Mouse (Mus musculus) brown adipose tissue, adult 24 weeks (tissue): ENCODE measurements around the gene Prpf4. TPM values are rescaled to one million over a fixed set of nuclear protein-coding genes. Genes with fewer than 3 reads are reported as not detected.

Source experiments
- H3K27ac ChIP-seq: fragments of 200-500 bp; replicated peaks from 2 replicates; pipeline ENCODE4 v1.5.1; 2012; ENCODE audit warnings: low read depth, mild to moderate bottlenecking, low read length
- H3K4me1 ChIP-seq: fragments of 200-500 bp; 2 replicates; pipeline ENCODE4 v1.6.1; 2012; ENCODE audit warnings: low read length, mixed read lengths; ENCODE audit not compliant: control insufficient read depth, insufficient read depth, insufficient read length
- H3K4me3 ChIP-seq: fragments of 200-500 bp; 2 replicates; pipeline ENCODE4 v1.5.1; 2012; ENCODE audit warnings: low read depth, mild to moderate bottlenecking, low read length, moderate library complexity; ENCODE audit not compliant: insufficient read depth
- polyA plus RNA-seq: library from polyadenylated mRNA; stranded (reverse); fragments of >200 nt; gene quantifications from 2 replicates; pipeline ENCODE4 v1.2.4, GENCODE M21; 2012; ENCODE audit not compliant: missing spikeins, insufficient read depth, insufficient read length

Gene Prpf4
- polyA plus RNA-seq, result 5.1 and 5.4 TPM in 2 replicates

GRCm38 (mm10) chr4:62408601-62409282, at the start of gene Prpf4, which contains the start of gene Cdc26:
Gene Prpf4, plus strand, starts transcription at chr4:62408797.
Gene Cdc26, minus strand, starts transcription at chr4:62408642.
- H3K27ac ChIP-seq, result peak within 1 kb of the TSS; percentile 89
- H3K4me1 ChIP-seq, result peaks cover 13% of the 10 kb centered on the region
- peak within 1 kb of the TSS; percentile 93 for H3K4me3 ChIP-seq

- Histone ChIP-seq H3K4me1 (0 out of 2 replicates have a peak, but pooled peaks cover 3% of the 10 kb centered on the region), H3K27ac (no peak overlapping the region)
Observed at GRCm38 (mm10) chr4:62359256-62359775, 49.3 kb upstream of the Prpf4 start.

GRCm38 (mm10) chr4:62360088-62360804, 48.4 kb upstream of the Prpf4 start, which contains the start of the genes Fkbp15 and Slc31a1:
Gene Fkbp15, minus strand, starts transcription at chr4:62360548.
Gene Slc31a1, plus strand, starts transcription at chr4:62360727.
- Histone ChIP-seq H3K27ac (peak within 1 kb of the TSS; percentile 75), H3K4me3 (peak within 1 kb of the TSS; percentile 83), H3K4me1 (0 out of 2 replicates have a peak, but pooled peaks cover 3% of the 10 kb centered on the region)

More at GRCm38 (mm10) chr4:62359256-62359775, 49.3 kb upstream of the Prpf4 start:
- peak overlapping the region; percentile 83 for H3K4me3 ChIP-seq

DNA sequence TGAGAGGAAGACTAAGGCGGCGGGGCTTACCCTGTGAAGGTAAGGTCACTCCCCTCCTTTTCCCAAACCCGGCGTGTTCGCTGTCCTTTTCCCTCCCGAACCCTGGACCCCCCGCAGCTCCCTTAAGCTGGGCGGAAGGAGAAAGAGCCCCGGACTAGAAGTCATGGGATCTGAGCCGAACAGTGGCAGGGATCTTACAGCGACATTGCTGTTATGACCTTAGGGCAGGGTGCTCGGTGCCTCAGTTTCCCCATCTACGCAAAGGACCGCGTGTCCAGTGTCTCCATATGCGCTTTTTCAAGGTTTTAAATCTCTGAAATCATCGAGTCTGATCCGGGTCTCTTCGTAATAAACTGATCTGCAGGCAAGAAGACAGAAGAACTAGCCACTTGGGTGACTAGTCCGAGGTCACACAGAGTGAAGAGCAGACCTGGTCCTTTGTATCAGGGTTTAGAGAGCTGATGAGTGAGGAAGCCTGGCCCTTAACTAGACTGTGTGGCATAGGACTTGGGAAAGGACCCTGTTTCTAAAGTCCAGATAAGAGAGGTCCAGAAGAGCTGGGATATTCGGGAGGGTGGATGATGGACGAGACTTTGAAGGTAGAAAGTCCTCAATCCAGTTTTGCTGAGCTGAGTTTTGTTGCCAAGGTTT, 47.7 kb upstream of the Prpf4 start:
- Histone ChIP-seq H3K27ac (peak overlapping the region; percentile 28), H3K4me3 (peak overlapping the region; percentile 72), H3K4me1 (0 out of 2 replicates have a peak, but pooled peaks cover 3% of the 10 kb centered on the region)

GRCm38 (mm10) chr4:62361571-62361970, 47.0 kb upstream of the Prpf4 start:
- no peak overlapping the region for H3K27ac ChIP-seq
- H3K4me1 ChIP-seq, result 0 out of 2 replicates have a peak, but pooled peaks cover 3% of the 10 kb centered on the region
- peak overlapping the region; percentile 72 for H3K4me3 ChIP-seq

- H3K27ac ChIP-seq, result no peak overlapping the region
- no peak overlapping the region for H3K4me3 ChIP-seq
- H3K4me1 ChIP-seq, result 0 out of 2 replicates have a peak, but pooled peaks cover 3% of the 10 kb centered on the region
Observed at GRCm38 (mm10) chr4:62361997-62362396, 46.6 kb upstream of the Prpf4 start.

GRCm38 (mm10) chr4:62362437-62362836, 46.2 kb upstream of the Prpf4 start:
- Histone ChIP-seq H3K27ac (no peak overlapping the region), H3K4me3 (no peak overlapping the region)

DNA sequence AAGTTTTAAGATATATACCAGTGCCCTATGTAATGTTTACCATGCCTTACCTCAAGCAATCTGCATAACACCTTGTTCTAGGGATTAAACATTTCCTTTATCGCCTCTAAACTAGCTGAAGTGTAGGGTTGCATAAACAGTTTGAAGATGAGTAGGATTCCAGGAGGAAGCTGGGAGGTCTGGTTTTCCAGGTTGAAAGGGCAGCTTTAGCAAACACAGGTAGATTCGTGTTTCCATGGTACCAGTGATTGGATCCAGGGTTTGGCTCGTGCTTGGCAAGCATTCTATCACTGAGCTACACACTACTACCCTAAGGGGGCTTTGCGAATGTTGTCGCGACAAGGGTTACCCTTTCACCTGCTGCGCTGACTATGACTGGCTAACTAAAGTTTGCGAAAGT, 44.3 kb upstream of the Prpf4 start:
- no peak overlapping the region for H3K27ac ChIP-seq
- H3K4me3 ChIP-seq, result no peak overlapping the region
- H3K4me1 ChIP-seq, result 0 out of 2 replicates have a peak, but pooled peaks cover 2% of the 10 kb centered on the region

More at GRCm38 (mm10) chr4:62362437-62362836, 46.2 kb upstream of the Prpf4 start:
- H3K4me1 ChIP-seq, result 0 out of 2 replicates have a peak, but pooled peaks cover 3% of the 10 kb centered on the region

DNA sequence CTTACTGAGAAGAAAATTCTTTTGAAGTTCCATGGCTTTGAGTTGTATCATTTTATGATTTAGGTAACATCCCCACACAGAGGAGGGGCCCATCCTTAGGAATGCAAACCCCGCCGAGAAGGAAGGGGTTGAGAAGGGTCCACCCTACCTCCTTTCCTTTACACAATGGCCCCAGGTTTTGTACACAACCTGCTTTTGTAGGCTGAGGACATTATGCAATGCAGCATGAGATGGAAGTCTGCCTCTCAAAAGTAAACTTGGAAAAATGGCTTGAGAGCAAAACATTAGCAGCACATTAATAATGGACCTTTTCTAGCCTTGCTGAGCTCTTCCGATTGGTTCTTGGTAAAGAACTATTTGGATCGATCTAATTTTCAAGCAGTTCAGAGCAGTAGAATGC, 42.3 kb upstream of the Prpf4 start:
- H3K27ac ChIP-seq, result no peak overlapping the region
- no peak overlapping the region for H3K4me3 ChIP-seq
- H3K4me1 ChIP-seq, result no peaks in the 10 kb centered on the region

- Histone ChIP-seq H3K4me3 (no peak overlapping the region), H3K27ac (no peak overlapping the region), H3K4me1 (no peaks in the 10 kb centered on the region)
Observed at GRCm38 (mm10) chr4:62367586-62367985, 41.0 kb upstream of the Prpf4 start.

DNA sequence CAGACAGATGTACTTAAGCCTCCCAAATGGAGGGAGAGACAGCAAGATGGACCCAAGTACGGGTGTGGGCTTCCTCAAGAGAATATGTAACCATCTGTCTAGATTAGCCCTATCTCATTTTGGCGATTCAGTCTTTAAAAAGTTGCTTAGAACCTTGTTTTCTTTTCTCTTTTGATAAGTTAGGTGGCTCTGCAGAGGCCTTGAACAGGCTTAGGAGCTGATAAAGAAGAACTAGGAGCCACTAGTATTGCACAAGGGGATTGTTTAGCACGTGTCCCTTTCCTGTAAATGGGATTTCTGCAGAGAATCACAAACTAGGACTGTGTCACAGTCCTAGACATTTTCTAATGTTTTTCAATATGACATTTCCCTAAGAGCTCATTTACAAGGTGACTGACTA, 39.5 kb upstream of the Prpf4 start:
- no peaks in the 10 kb centered on the region for H3K4me1 ChIP-seq
- H3K27ac ChIP-seq, result no peak overlapping the region
- H3K4me3 ChIP-seq, result no peak overlapping the region

GRCm38 (mm10) chr4:62372410-62372809, 36.2 kb upstream of the Prpf4 start:
- no peak overlapping the region for H3K4me3 ChIP-seq
- H3K4me1 ChIP-seq, result no peaks in the 10 kb centered on the region
- no peak overlapping the region for H3K27ac ChIP-seq

DNA sequence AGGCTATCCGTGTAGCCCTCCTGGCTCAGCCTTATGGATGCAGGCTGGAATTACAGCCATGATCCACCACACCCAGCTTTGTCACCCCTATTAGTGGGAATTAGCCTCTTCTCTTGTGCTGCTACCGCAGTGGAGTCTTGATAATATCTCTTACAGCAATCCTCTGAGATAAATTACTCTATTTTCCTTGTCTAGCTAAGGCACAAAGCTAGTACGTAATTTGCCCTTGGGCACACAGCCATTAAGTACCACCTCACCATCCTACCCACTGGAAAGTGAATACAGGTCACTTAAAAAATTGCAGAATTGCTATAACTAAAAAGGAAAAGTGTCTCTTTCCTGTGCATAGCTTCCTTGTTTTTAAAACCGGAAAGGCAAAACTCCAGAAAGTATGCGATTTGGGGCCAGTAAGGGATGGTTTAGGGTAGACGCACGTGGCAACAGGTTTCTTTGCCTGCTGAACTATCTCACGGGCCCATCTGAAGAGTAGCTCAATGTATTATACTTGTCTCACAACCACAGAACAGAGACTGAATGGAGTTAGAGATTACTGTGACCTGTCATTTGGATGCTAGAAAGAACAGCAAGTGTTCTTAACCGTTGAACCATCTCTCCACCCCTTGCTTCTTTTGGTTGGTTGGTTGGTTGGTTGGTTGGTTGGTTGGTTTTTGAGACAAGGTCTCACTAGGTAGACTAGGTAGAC, 35.6 kb upstream of the Prpf4 start:
- H3K4me1 ChIP-seq, result no peaks in the 10 kb centered on the region
- H3K27ac ChIP-seq, result no peak overlapping the region
- no peak overlapping the region for H3K4me3 ChIP-seq

DNA sequence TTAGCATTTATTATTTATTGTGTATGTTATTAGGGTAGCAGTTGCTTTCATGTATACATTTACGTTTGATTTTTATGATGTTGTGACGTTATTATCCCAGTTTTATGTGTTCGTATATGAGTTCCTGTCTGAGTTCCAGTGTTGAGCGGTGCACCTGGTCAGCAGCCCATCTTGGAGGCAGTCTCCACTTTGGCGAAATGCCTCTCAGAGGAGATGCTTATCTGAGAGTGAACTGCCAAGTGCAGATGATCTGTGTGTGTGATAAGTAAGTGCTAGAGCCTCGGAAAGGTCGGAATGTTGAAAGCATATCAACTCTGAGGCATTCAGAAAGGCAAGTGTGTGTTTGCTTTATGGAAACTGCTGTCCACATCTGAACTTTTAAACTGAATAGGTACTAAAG, 34.9 kb upstream of the Prpf4 start:
- H3K27ac ChIP-seq, result no peak overlapping the region
- H3K4me1 ChIP-seq, result no peaks in the 10 kb centered on the region
- no peak overlapping the region for H3K4me3 ChIP-seq
